Mouse (Mus musculus): ENCODE measurements at regions not wholly inside any gene's neighbourhood (a gene's known extent, or its start where the extent isn't known, plus 50 kb on each side); places are given as distances from the start of the nearest gene placed in this dataset.

- TF ChIP-seq POLR2A (IDR thresholded peaks at IDR 0.05; ENCODE audit: borderline replicate concordance, insufficient read depth, low read length) (no peak), CTCF (IDR thresholded peaks at IDR 0.05; ENCODE audit: borderline replicate concordance, insufficient read depth, low read depth, low read length) (no peak)
- no peak for DNase-seq
- 21% methylated on average over 3 of the region's 3 CpGs for WGBS
- no peak overlapping the region for H3K27ac ChIP-seq (ENCODE audit: insufficient read depth, low read length)
- no peak overlapping the region for H3K4me3 ChIP-seq (replicated peaks; ENCODE audit: insufficient read depth, low read depth, low read length)
- no peaks in the 10 kb centered on the region for H3K27me3 ChIP-seq (ENCODE audit: control insufficient read depth, insufficient read depth, low read length)
- H3K4me1 ChIP-seq (ENCODE audit: control insufficient read depth, insufficient read depth, low read length), result no peaks in the 10 kb centered on the region
These were observed 131.5 kb upstream of the Rab11fip2 start for GRCm38 (mm10) chr19:60074986-60075385.

- no peak for DNase-seq
- Histone ChIP-seq H3K4me3 (replicated peaks; ENCODE audit: insufficient read depth, low read depth, low read length) (no peak overlapping the region), H3K27me3 (ENCODE audit: control insufficient read depth, insufficient read depth, low read length) (no peaks in the 10 kb centered on the region), H3K27ac (ENCODE audit: insufficient read depth, low read length) (no peak overlapping the region), H3K4me1 (ENCODE audit: control insufficient read depth, insufficient read depth, low read length) (no peaks in the 10 kb centered on the region)
- TF ChIP-seq POLR2A (IDR thresholded peaks at IDR 0.05; ENCODE audit: borderline replicate concordance, insufficient read depth, low read length) (no peak), CTCF (IDR thresholded peaks at IDR 0.05; ENCODE audit: borderline replicate concordance, insufficient read depth, low read depth, low read length) (no peak)
- WGBS, result 0% methylated on average over 1 of the region's 1 CpGs
These were observed 129.9 kb upstream of the Rab11fip2 start for GRCm38 (mm10) chr19:60073328-60073727.

- TF ChIP-seq CTCF (IDR thresholded peaks at IDR 0.05; ENCODE audit: borderline replicate concordance, insufficient read depth, low read depth, low read length) (no peak), POLR2A (IDR thresholded peaks at IDR 0.05; ENCODE audit: borderline replicate concordance, insufficient read depth, low read length) (no peak)
- Histone ChIP-seq H3K4me1 (ENCODE audit: control insufficient read depth, insufficient read depth, low read length) (no peaks in the 10 kb centered on the region), H3K27ac (ENCODE audit: insufficient read depth, low read length) (no peak overlapping the region), H3K4me3 (replicated peaks; ENCODE audit: insufficient read depth, low read depth, low read length) (no peak overlapping the region), H3K27me3 (ENCODE audit: control insufficient read depth, insufficient read depth, low read length) (no peaks in the 10 kb centered on the region; the same call in 1 of the 2 replicates)
- no peak for DNase-seq
- WGBS, result 92% methylated on average over 3 of the region's 3 CpGs
These were observed 122.7 kb upstream of the Rab11fip2 start for GRCm38 (mm10) chr19:60066183-60066582.

GRCm38 (mm10) chr19:60055121-60055874 is 111.8 kb upstream of the Rab11fip2 start:
- Histone ChIP-seq H3K27me3 (ENCODE audit: control insufficient read depth, insufficient read depth, low read length) (no peaks in the 10 kb centered on the region), H3K4me1 (ENCODE audit: control insufficient read depth, insufficient read depth, low read length) (no peaks in the 10 kb centered on the region), H3K27ac (ENCODE audit: insufficient read depth, low read length) (no peak overlapping the region), H3K4me3 (replicated peaks; ENCODE audit: insufficient read depth, low read depth, low read length) (no peak overlapping the region)
- no peak for DNase-seq
- 81% methylated on average over 4 of the region's 4 CpGs for WGBS
- TF ChIP-seq CTCF (IDR thresholded peaks at IDR 0.05; ENCODE audit: borderline replicate concordance, insufficient read depth, low read depth, low read length), result no peak
- no peak for TF ChIP-seq POLR2A (IDR thresholded peaks at IDR 0.05; ENCODE audit: borderline replicate concordance, insufficient read depth, low read length)

GRCm38 (mm10) chr19:60051151-60051550 is 107.7 kb upstream of the Rab11fip2 start:
- Histone ChIP-seq H3K4me1 (ENCODE audit: control insufficient read depth, insufficient read depth, low read length) (no peaks in the 10 kb centered on the region), H3K4me3 (replicated peaks; ENCODE audit: insufficient read depth, low read depth, low read length) (no peak overlapping the region), H3K27ac (ENCODE audit: insufficient read depth, low read length) (no peak overlapping the region), H3K27me3 (ENCODE audit: control insufficient read depth, insufficient read depth, low read length) (no peaks in the 10 kb centered on the region)
- 74% methylated on average over 9 of the region's 9 CpGs for WGBS
- TF ChIP-seq POLR2A (IDR thresholded peaks at IDR 0.05; ENCODE audit: borderline replicate concordance, insufficient read depth, low read length) (no peak), CTCF (IDR thresholded peaks at IDR 0.05; ENCODE audit: borderline replicate concordance, insufficient read depth, low read depth, low read length) (no peak)
- DNase-seq, result no peak

GRCm38 (mm10) chr19:60040721-60041120 is 97.3 kb upstream of the Rab11fip2 start:
- Histone ChIP-seq H3K27me3 (ENCODE audit: control insufficient read depth, insufficient read depth, low read length) (no peaks in the 10 kb centered on the region), H3K4me3 (replicated peaks; ENCODE audit: insufficient read depth, low read depth, low read length) (no peak overlapping the region), H3K4me1 (ENCODE audit: control insufficient read depth, insufficient read depth, low read length) (no peaks in the 10 kb centered on the region; the same call in 1 of the 2 replicates), H3K27ac (ENCODE audit: insufficient read depth, low read length) (no peak overlapping the region)
- TF ChIP-seq CTCF (IDR thresholded peaks at IDR 0.05; ENCODE audit: borderline replicate concordance, insufficient read depth, low read depth, low read length) (no peak), POLR2A (IDR thresholded peaks at IDR 0.05; ENCODE audit: borderline replicate concordance, insufficient read depth, low read length) (no peak)
- DNase-seq, result no peak

- Histone ChIP-seq H3K4me1 (ENCODE audit: control insufficient read depth, insufficient read depth, low read length) (no peaks in the 10 kb centered on the region), H3K27me3 (ENCODE audit: control insufficient read depth, insufficient read depth, low read length) (no peaks in the 10 kb centered on the region), H3K4me3 (replicated peaks; ENCODE audit: insufficient read depth, low read depth, low read length) (no peak overlapping the region), H3K27ac (ENCODE audit: insufficient read depth, low read length) (no peak overlapping the region)
- 86% methylated on average over 2 of the region's 2 CpGs for WGBS
- DNase-seq, result no peak
- no peak for TF ChIP-seq CTCF (IDR thresholded peaks at IDR 0.05; ENCODE audit: borderline replicate concordance, insufficient read depth, low read depth, low read length)
- TF ChIP-seq POLR2A (IDR thresholded peaks at IDR 0.05; ENCODE audit: borderline replicate concordance, insufficient read depth, low read length), result no peak
These were observed 89.2 kb upstream of the Rab11fip2 start for GRCm38 (mm10) chr19:60032667-60033066.

- WGBS, result 70% methylated on average over 3 of the region's 3 CpGs
- no peak for DNase-seq
- no peak overlapping the region for H3K27ac ChIP-seq (ENCODE audit: insufficient read depth, low read length)
- no peak overlapping the region for H3K4me3 ChIP-seq (replicated peaks; ENCODE audit: insufficient read depth, low read depth, low read length)
- H3K27me3 ChIP-seq (ENCODE audit: control insufficient read depth, insufficient read depth, low read length), result no peaks in the 10 kb centered on the region
- no peak for TF ChIP-seq CTCF (IDR thresholded peaks at IDR 0.05; ENCODE audit: borderline replicate concordance, insufficient read depth, low read depth, low read length)
- no peak for TF ChIP-seq POLR2A (IDR thresholded peaks at IDR 0.05; ENCODE audit: borderline replicate concordance, insufficient read depth, low read length)
- H3K4me1 ChIP-seq (ENCODE audit: control insufficient read depth, insufficient read depth, low read length), result no peaks in the 10 kb centered on the region
These were observed 86.8 kb upstream of the Rab11fip2 start for GRCm38 (mm10) chr19:60030212-60030788.

Data from cerebellum, adult 2 months (tissue).